Mouse (Mus musculus) gastrocnemius, postnatal 36 days (tissue): ENCODE results near the gene Sppl3. TPM values are rescaled to one million over a fixed set of nuclear protein-coding genes. Genes with fewer than 3 reads are reported as not detected.

Source experiments
- DNase-seq, 2 experiments: peaks; one replicate each; pipeline ENCODE4 v3.0.0; 2022
- intact Hi-C: fragments of 180-260 bp; cut with DNase I; formaldehyde crosslinking; loops from one replicate; pipeline ENCODE4 v1.15.1; 2025
- total RNA-seq, 2 experiments: library from RNA; stranded (reverse); gene quantifications; 2 replicates each; pipeline ENCODE4 v1.2.3; 2021

Gene Sppl3
- total RNA-seq, 2 experiments from 2014 or later = 19.6 to 21.3 TPM

- no peak for DNase-seq
- intact Hi-C loops = no loop called here
These were observed 18.6 kb downstream of the Sppl3 start for GRCm38 (mm10) chr5:115029509-115029908.

GRCm38 (mm10) chr5:115031576-115031975, 20.6 kb downstream of the Sppl3 start:
- intact Hi-C loops = no loop called here
- no peak for DNase-seq

- no peak for DNase-seq
- intact Hi-C loops = no loop called here
These were observed 21.7 kb downstream of the Sppl3 start for GRCm38 (mm10) chr5:115032620-115033019.

- intact Hi-C loops = no loop called here
- DNase-seq = no peak
These were observed 24.3 kb downstream of the Sppl3 start for GRCm38 (mm10) chr5:115035217-115035616.

- DNase-seq = no peak
- intact Hi-C loops = no loop called here
These were observed 26.2 kb downstream of the Sppl3 start for GRCm38 (mm10) chr5:115037099-115037498.

GRCm38 (mm10) chr5:115040756-115041155, 29.8 kb downstream of the Sppl3 start:
- intact Hi-C loops = no loop called here
- peak in 1 of 2 experiments; percentile 40 for DNase-seq

GRCm38 (mm10) chr5:115043626-115044025, 32.7 kb downstream of the Sppl3 start:
- DNase-seq = no peak
- intact Hi-C loops = no loop called here

GRCm38 (mm10) chr5:115045146-115045677, 34.3 kb downstream of the Sppl3 start:
- intact Hi-C loops = no loop called here
- no peak for DNase-seq

GRCm38 (mm10) chr5:115049692-115050091, 38.8 kb downstream of the Sppl3 start:
- DNase-seq = no peak
- intact Hi-C loops = no loop called here

- intact Hi-C loops = no loop called here
- DNase-seq = no peak
These were observed 39.8 kb downstream of the Sppl3 start for GRCm38 (mm10) chr5:115050776-115051175.

GRCm38 (mm10) chr5:115052546-115052945, 41.6 kb downstream of the Sppl3 start:
- no peak for DNase-seq
- intact Hi-C loops = no loop called here

- intact Hi-C loops = no loop called here
- DNase-seq = no peak
These were observed 43.0 kb downstream of the Sppl3 start for GRCm38 (mm10) chr5:115053791-115054396.

- intact Hi-C loops = no loop called here
These were observed 44.5 kb downstream of the Sppl3 start for GRCm38 (mm10) chr5:115055418-115055817.

GRCm38 (mm10) chr5:115057153-115057552, 46.2 kb downstream of the Sppl3 start:
- intact Hi-C loops = no loop called here

More at GRCm38 (mm10) chr5:115055418-115055817, 44.5 kb downstream of the Sppl3 start:
- DNase-seq = no peak

GRCm38 (mm10) chr5:115058584-115059297, 47.8 kb downstream of the Sppl3 start:
- no peak for DNase-seq
- intact Hi-C loops = no loop called here

More at GRCm38 (mm10) chr5:115057153-115057552, 46.2 kb downstream of the Sppl3 start:
- DNase-seq = no peak

- intact Hi-C loops = no loop called here
- DNase-seq = no peak
These were observed 49.2 kb downstream of the Sppl3 start for GRCm38 (mm10) chr5:115060067-115060695.

GRCm38 (mm10) chr5:115060977-115061376, 50.0 kb downstream of the Sppl3 start:
- intact Hi-C loops = no loop called here
- no peak for DNase-seq

GRCm38 (mm10) chr5:115062566-115062965, 51.6 kb downstream of the Sppl3 start:
- no peak for DNase-seq
- intact Hi-C loops = no loop called here

- intact Hi-C loops = no loop called here
These were observed 52.5 kb downstream of the Sppl3 start for GRCm38 (mm10) chr5:115063391-115063790.

GRCm38 (mm10) chr5:115066245-115066644, 55.3 kb downstream of the Sppl3 start:
- DNase-seq = no peak
- intact Hi-C loops = no loop called here

More at GRCm38 (mm10) chr5:115063391-115063790, 52.5 kb downstream of the Sppl3 start:
- DNase-seq = no peak

GRCm38 (mm10) chr5:115068671-115069421, 57.9 kb downstream of the Sppl3 start:
- DNase-seq = no peak
- intact Hi-C loops = no loop called here
